Mouse (Mus musculus): ENCODE results near the gene Slc9a2.
A peak's percentile ranks its signal among the peaks of the same experiment; 100 is the strongest.
"Not testable (repeated sequence)": the region's sequence is repeated elsewhere in the genome, so short reads cannot be mapped to it uniquely, and the experiment has no call there.

Gene Slc9a2

GRCm38 (mm10) chr1:40680067-40680867, at the start of gene Slc9a2:
Gene Slc9a2 (plus strand): TSS chr1:40680574.
- DNase-seq (ENCODE audit: low spot score), result no peak

- no peak for DNase-seq (ENCODE audit: low spot score)
Measured at GRCm38 (mm10) chr1:40632407-40633062, 47.8 kb upstream of the Slc9a2 start.

DNA sequence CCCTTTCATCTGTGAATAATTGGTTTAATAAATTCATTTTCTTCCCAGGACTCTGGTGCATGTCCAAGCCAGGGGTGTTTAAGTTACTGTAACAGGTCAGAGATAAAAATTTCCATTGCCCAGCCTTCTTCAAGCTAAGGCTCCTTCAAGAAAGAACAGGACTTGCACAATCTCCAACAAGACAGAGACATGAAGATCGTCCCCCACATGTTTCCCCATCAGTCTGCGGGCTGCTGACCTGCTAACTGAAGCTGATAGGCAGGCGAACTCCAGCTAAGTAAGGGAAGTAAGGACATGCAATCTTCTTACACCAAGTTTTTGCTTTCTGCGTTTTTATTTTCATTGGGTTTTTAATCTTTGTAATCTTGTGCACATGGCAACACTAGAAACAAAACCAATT, 45.8 kb upstream of the Slc9a2 start:
- no peak for DNase-seq (ENCODE audit: low spot score)

DNA sequence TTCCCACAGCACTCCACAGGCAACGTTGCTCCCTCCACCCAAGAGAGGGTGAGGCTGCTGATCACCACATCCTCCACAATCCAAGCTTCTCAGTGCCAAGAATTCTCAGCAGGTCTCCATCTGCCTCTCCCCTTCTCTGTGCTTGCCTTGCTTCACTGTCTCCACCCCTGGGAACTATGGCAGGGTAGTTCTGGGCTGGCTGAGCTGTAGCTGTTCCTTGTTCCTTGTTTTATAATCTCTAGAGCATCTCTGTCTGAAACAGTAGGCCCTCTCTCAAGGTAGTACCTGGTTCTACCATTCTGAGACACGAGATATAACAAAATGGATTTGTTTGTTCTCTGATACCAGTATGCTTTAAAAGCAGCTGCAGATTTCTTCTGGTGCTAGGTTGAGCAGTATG, 32.1 kb upstream of the Slc9a2 start:
- DNase-seq (ENCODE audit: low spot score), result no peak

GRCm38 (mm10) chr1:40650803-40651497, 29.4 kb upstream of the Slc9a2 start:
- DNase-seq (ENCODE audit: low spot score), result no peak

GRCm38 (mm10) chr1:40657035-40657434, 23.3 kb upstream of the Slc9a2 start:
- DNase-seq (ENCODE audit: low spot score), result no peak

- peak; percentile 79 for DNase-seq (ENCODE audit: low spot score)
Measured at GRCm38 (mm10) chr1:40657978-40658496, 22.3 kb upstream of the Slc9a2 start.

DNA sequence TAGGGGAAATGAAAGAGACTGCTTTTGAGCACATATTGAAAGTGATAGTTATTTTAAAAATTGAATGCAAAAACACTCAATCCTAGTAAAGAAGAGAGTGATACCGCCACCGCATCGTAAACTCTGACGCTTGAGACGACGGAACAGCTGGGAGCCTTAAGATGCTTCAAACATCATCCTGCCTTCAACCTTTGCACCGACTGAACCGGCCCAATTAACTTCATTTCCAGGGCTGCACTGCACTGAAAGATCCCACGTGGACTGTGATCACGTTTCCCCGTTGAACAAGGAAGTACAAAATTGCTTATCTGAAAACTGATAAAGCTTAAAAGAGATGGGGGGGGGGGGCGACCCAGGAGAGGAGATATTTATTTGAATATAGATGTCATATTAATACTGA, 21.4 kb upstream of the Slc9a2 start:
- no peak for DNase-seq (ENCODE audit: low spot score)

- DNase-seq (ENCODE audit: low spot score), result no peak
Measured at GRCm38 (mm10) chr1:40659496-40659895, 20.9 kb upstream of the Slc9a2 start.

GRCm38 (mm10) chr1:40660838-40661237, 19.5 kb upstream of the Slc9a2 start:
- DNase-seq (ENCODE audit: low spot score), result no peak

DNA sequence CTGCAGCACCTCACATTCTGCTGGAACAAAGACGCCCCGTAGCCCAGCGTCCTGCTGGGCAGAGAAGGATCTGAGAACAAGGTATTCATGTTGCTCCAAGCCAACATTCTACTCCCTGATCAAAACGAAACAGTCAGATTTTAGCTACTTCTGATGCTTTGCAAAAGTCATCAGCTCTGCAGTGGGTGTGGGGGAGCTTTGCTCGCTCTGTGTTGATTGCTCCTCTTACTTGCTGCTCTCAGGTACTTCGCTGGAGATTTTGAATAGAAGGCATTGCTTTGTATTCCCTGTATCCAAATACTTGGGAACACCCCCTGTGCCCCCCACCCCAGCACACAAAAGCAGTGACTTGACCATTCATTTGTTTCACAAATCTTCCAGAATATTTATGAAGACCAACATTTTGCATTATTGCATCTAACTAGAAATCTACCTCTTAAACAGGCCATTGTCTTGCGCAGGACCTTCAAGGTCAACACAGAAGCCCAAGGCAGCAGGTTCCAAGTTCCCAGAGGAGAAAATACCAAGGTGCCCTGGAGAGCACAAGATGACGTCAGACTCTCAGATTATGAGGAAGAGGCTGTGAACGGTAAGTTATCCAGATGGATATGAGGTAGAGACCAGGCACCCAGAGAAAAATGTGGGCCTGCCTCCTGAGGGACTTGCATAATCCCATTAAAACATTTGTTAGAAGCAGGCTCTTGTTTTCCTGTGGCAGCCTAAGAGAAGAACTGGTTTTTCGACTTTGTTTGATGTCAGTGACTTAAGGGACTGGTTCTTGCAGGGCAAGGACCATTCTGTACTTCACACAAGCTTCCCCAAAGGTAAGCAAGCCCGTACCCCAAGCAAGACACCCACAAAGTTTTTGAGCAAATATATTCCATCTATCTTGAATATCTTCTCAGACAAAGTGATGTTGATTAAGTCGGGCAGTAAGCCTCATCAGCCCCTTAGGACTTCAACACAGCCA, 14.7 kb upstream of the Slc9a2 start:
- no peak for DNase-seq (ENCODE audit: low spot score)

DNA sequence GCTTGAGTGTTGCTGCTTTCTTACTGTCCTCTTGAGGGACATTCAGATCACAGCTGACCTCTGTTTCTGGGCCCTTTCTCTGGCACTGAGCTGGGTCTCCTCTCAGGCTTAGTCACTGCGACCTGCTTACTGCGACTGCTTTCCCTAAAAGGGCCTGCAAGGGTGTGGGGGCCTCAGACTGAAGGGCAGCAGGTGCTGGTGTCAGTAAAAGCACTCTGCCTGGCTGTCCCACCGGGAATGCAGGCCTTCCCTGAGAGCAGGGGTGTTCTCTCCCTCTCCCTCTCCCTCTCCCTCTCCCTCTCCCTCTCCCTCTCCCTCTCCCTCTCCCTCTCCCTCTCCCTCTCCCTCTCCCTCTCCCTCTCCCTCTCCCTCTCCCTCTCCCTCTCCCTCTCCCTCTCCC, 12.9 kb upstream of the Slc9a2 start:
- DNase-seq (ENCODE audit: low spot score), result not testable (repeated sequence)

GRCm38 (mm10) chr1:40670025-40670424, 10.3 kb upstream of the Slc9a2 start:
- no peak for DNase-seq (ENCODE audit: low spot score)

GRCm38 (mm10) chr1:40671490-40671889, 8.9 kb upstream of the Slc9a2 start:
- DNase-seq (ENCODE audit: low spot score), result no peak

DNA sequence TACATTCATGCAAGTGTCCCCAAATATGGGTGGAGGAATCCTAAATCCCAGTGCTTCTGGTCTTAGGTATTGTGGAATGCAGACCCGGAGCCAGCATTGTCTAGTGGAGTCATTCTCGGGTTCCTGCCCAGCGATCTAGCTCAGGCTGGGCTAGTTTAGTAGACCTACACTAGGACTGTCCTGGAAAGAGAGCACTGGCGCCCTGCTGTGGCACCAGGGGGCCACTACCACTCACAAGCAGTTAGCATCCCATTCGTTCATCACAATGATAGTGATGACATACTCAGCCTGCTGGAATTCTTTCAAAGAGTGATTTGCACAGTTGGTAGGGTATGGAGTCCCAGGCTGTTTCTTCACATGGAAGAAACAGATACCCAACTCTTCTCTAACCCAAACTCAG, 3.1 kb upstream of the Slc9a2 start:
- DNase-seq (ENCODE audit: low spot score), result no peak

DNA sequence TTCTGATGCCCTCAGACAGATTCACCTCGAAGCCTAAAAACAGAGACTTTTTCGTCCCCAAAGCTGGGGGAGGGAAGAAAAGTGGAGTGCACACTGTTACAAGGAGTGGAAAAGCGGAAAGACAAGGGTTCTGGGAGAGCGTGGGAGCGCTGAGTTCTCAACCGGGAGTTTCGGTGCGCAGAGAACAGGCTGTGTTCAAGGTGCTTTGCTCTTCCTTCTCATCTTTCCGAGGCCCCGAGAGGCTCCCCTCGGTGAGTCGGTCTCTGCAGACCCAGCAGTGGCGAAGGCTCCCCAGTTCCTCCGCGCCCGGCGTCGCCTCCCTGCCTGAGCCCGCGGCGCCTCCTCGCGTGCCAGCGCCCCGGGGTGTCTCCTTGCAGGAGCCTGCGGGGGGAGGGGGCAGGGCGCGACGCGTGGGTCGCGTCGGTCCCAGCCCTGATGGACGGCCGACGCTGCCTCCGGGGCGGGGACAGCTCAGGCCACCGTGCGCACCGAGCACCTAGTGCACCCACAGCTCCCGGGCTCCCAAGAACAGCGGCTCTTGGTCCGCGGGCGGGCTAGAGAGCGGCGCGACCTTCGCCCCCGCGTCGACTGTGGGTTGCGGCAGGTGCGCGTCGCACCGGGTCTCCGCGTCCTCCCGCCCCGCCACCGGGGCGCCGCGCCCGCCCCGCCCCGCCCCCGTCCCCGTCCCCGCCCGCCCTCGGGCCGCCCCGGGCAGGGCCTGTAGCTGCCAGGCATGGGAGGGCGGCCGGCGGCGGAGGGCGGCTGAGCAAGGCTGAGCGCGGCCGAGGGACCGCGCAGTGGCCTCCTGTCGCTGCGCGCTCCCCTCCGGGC, 709 bp downstream of the Slc9a2 start:
- no peak for DNase-seq (ENCODE audit: low spot score)

- no peak for DNase-seq (ENCODE audit: low spot score)
Measured at GRCm38 (mm10) chr1:40681699-40682510, 1.5 kb downstream of the Slc9a2 start.

GRCm38 (mm10) chr1:40694296-40694695, 13.9 kb downstream of the Slc9a2 start:
- no peak for DNase-seq (ENCODE audit: low spot score)

DNA sequence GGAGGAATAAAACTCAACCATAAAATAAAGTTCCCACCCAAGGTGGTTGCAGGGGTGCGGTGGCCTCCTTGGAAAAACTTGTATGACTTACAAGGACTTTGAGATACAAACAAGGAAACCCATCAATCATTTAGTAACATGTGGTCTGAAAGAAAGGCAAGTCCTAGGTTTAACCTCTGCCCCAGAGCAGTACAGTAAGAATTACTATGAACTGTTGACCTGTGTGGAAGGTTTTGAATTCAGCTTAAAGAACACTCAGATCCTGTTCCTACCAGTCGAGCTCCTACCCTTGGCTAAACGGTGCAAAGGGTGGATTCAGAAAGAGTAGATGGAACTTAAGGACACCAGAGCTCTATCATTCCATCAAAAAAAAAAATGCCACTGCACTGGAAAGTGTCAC, 16.1 kb downstream of the Slc9a2 start:
- no peak for DNase-seq (ENCODE audit: low spot score)

DNA sequence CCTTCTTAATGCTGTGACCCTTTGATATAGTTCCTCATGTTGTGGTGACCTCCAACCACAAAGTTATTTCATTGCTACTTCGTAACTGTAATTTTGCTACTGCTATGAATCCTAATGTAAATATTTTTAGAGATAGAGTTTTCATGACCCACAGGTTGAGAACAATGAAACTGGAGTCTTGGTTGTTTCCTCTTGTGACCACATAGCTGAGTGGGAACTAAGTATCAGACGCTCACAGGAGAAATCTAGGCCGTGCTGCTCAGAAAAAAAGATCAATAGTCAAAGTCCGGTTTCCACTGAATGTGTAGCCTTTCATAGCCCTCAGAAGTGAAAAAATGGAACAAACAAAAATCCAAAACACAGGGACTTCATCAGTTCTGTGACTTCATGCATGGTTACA, 24.7 kb downstream of the Slc9a2 start:
- DNase-seq (ENCODE audit: low spot score), result no peak
